Mouse (Mus musculus): ENCODE measurements around the gene Lce1c. TPM values are rescaled to one million over a fixed set of nuclear protein-coding genes. Genes with fewer than 3 reads are reported as not detected.

The Lce1c gene
- polyA plus RNA-seq, 1 experiment from 2014 or later, result not detected

DNA sequence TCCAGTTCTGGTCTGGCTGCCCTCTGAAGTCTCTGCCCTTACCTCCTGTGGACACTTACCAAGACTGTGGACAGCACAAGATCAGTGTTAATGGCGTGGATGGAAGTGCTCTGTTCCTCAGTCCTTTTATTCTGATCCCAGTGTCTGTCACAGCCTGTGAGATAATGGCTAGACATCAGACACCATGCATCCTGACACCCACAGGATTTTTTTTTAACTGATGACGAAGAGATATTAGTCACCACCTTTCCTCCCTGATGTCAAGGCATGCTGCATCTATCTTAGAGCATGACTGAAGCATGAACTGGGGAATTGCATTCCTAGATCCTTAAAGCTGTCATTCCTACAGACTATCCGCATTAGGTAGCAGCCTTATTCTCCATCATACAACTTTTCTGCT is 41.2 kb downstream of the Lce1c start, which contains the start of gene Lce1f:
Gene Lce1f, minus strand, starts transcription at position 101 of the 400 bp plus-strand sequence.
- no peak within 1 kb of the TSS for H3K27ac ChIP-seq (ENCODE audit: low read depth)
- no peak within 1 kb of the TSS for H3K9ac ChIP-seq (replicated peaks)
- H3K4me2 ChIP-seq (ENCODE audit: low read depth, low read length), result no peak within 1 kb of the TSS
- WGBS (ENCODE audit: insufficient replicate concordance), result 60% methylated on average over 3 of the region's 3 CpGs
- TF ChIP-seq EP300 (IDR thresholded peaks at IDR 0.05; ENCODE audit: low read depth), result no peak
- TF ChIP-seq CTCF (IDR thresholded peaks at IDR 0.05; ENCODE audit: low read depth), result no peak
- no peaks in the 10 kb centered on the region for H3K9me3 ChIP-seq (ENCODE audit: low read length)
- ATAC-seq (no peak), DNase-seq (no peak)
- H3K36me3 ChIP-seq (replicated peaks; ENCODE audit: insufficient read depth, low read length), result no peaks in the 10 kb centered on the region
- H3K4me3 ChIP-seq (ENCODE audit: low read depth, low read length), result no peak within 1 kb of the TSS
- no peaks in the 10 kb centered on the region for H3K27me3 ChIP-seq (ENCODE audit: insufficient read depth, low read length)
- no peaks in the 10 kb centered on the region for H3K4me1 ChIP-seq (ENCODE audit: insufficient read depth)

DNA sequence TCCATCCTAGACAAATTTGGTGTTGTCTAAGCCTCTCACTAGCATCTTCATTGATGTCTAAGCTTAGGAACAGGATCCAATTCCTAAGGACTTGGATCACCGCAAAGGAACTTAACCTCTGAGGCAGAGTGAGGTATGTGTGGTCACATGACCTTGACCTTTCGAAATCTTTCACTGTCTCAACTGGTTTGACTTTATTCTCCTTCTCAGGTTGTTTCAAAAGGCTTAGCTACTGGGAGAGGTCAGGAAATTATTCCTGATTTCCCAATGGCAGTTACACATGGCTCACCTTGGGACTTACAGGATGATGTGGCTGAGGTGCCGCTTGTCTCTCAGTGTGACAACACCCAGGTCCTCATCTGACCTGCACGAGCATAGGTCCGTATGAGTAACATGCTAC is 43.6 kb downstream of the Lce1c start:
- WGBS (ENCODE audit: insufficient replicate concordance), result 80% methylated on average over 5 of the region's 5 CpGs
- Histone ChIP-seq H3K36me3 (replicated peaks; ENCODE audit: insufficient read depth, low read length) (no peaks in the 10 kb centered on the region), H3K9ac (replicated peaks) (no peak overlapping the region), H3K4me2 (ENCODE audit: low read depth, low read length) (no peak overlapping the region), H3K4me1 (ENCODE audit: insufficient read depth) (no peaks in the 10 kb centered on the region), H3K4me3 (ENCODE audit: low read depth, low read length) (no peak overlapping the region), H3K27ac (ENCODE audit: low read depth) (no peak overlapping the region), H3K27me3 (ENCODE audit: insufficient read depth, low read length) (no peaks in the 10 kb centered on the region), H3K9me3 (ENCODE audit: low read length) (no peaks in the 10 kb centered on the region)
- ATAC-seq (no peak), DNase-seq (no peak)
- TF ChIP-seq EP300 (IDR thresholded peaks at IDR 0.05; ENCODE audit: low read depth), result no peak
- TF ChIP-seq CTCF (IDR thresholded peaks at IDR 0.05; ENCODE audit: low read depth), result no peak

Other genes with a start within 250 kb of the Lce1c start
- 4.1 and 4.5 TPM in 2 replicates for gene Gm9774, start 249.8 kb upstream of the Lce1c start, polyA plus RNA-seq (2015; fragmentation: Nextera tagmentation; extraction: Ambion mirVana)
- 0.18 TPM in 1 of 2 replicates, not detected in the other for gene Sprr2k, start 246.7 kb upstream of the Lce1c start, polyA plus RNA-seq (2015; fragmentation: Nextera tagmentation; extraction: Ambion mirVana)
- not detected in 2 replicates for gene Sprr1b, start 240.5 kb upstream of the Lce1c start, polyA plus RNA-seq (2015; fragmentation: Nextera tagmentation; extraction: Ambion mirVana)
- gene Sprr3, start 220.5 kb upstream of the Lce1c start, polyA plus RNA-seq (2015; fragmentation: Nextera tagmentation; extraction: Ambion mirVana), result not detected in 2 replicates
- 0.14 TPM in 1 of 2 replicates, not detected in the other for gene Sprr1a, start 193.4 kb upstream of the Lce1c start, polyA plus RNA-seq (2015; fragmentation: Nextera tagmentation; extraction: Ambion mirVana)
- gene Sprr4, start 178.8 kb upstream of the Lce1c start, polyA plus RNA-seq (2015; fragmentation: Nextera tagmentation; extraction: Ambion mirVana), result not detected in 2 replicates
- gene 2310046K23Rik, start 144.7 kb upstream of the Lce1c start, polyA plus RNA-seq (2015; fragmentation: Nextera tagmentation; extraction: Ambion mirVana), result not detected in 2 replicates
- not detected in 2 replicates for gene Ivl, start 105.5 kb upstream of the Lce1c start, polyA plus RNA-seq (2015; fragmentation: Nextera tagmentation; extraction: Ambion mirVana)
- 5.1 and 6.3 TPM in 2 replicates for gene Smcp, start 90.2 kb upstream of the Lce1c start, polyA plus RNA-seq (2015; fragmentation: Nextera tagmentation; extraction: Ambion mirVana)
- gene 2210017I01Rik, start 71.8 kb upstream of the Lce1c start, polyA plus RNA-seq (2015; fragmentation: Nextera tagmentation; extraction: Ambion mirVana), result not detected in 2 replicates
- not detected in 2 replicates for gene Lce6a, start 57.6 kb upstream of the Lce1c start, polyA plus RNA-seq (2015; fragmentation: Nextera tagmentation; extraction: Ambion mirVana)
- not detected in 2 replicates for gene Lce1a1, start 30.9 kb upstream of the Lce1c start, polyA plus RNA-seq (2015; fragmentation: Nextera tagmentation; extraction: Ambion mirVana)
- gene Lce1b, start 22.3 kb upstream of the Lce1c start, polyA plus RNA-seq (2015; fragmentation: Nextera tagmentation; extraction: Ambion mirVana), result not detected in 2 replicates
- not detected in 2 replicates for gene Lce1a2, start 8.9 kb upstream of the Lce1c start, polyA plus RNA-seq (2015; fragmentation: Nextera tagmentation; extraction: Ambion mirVana)
- gene Lce1d, start 8.0 kb downstream of the Lce1c start, polyA plus RNA-seq (2015; fragmentation: Nextera tagmentation; extraction: Ambion mirVana), result not detected in 2 replicates
- not detected in 2 replicates for gene Lce1e, start 29.8 kb downstream of the Lce1c start, polyA plus RNA-seq (2015; fragmentation: Nextera tagmentation; extraction: Ambion mirVana)
- gene Lce1f, start 41.1 kb downstream of the Lce1c start, polyA plus RNA-seq (2015; fragmentation: Nextera tagmentation; extraction: Ambion mirVana), result not detected in 2 replicates
- not detected in 2 replicates for gene Gm38119, start 59.8 kb downstream of the Lce1c start, polyA plus RNA-seq (2015; fragmentation: Nextera tagmentation; extraction: Ambion mirVana)
- gene Lce1g, start 73.1 kb downstream of the Lce1c start, polyA plus RNA-seq (2015; fragmentation: Nextera tagmentation; extraction: Ambion mirVana), result not detected in 2 replicates
- not detected in 2 replicates for gene Lce1h, start 85.8 kb downstream of the Lce1c start, polyA plus RNA-seq (2015; fragmentation: Nextera tagmentation; extraction: Ambion mirVana)
- not detected in 2 replicates for gene Lce1i, start 99.7 kb downstream of the Lce1c start, polyA plus RNA-seq (2015; fragmentation: Nextera tagmentation; extraction: Ambion mirVana)
- gene Lce1j, start 111.3 kb downstream of the Lce1c start, polyA plus RNA-seq (2015; fragmentation: Nextera tagmentation; extraction: Ambion mirVana), result not detected in 2 replicates
- not detected in 2 replicates for gene Lce1k, start 128.6 kb downstream of the Lce1c start, polyA plus RNA-seq (2015; fragmentation: Nextera tagmentation; extraction: Ambion mirVana)
- not detected in 2 replicates for gene Kprp, start 148.0 kb downstream of the Lce1c start, polyA plus RNA-seq (2015; fragmentation: Nextera tagmentation; extraction: Ambion mirVana)
- not detected in 2 replicates for gene Lce1l, start 172.0 kb downstream of the Lce1c start, polyA plus RNA-seq (2015; fragmentation: Nextera tagmentation; extraction: Ambion mirVana)
- gene 2310050C09Rik, start 191.0 kb downstream of the Lce1c start, polyA plus RNA-seq (2015; fragmentation: Nextera tagmentation; extraction: Ambion mirVana), result not detected in 2 replicates
- gene Lce3a, start 247.0 kb downstream of the Lce1c start, polyA plus RNA-seq (2015; fragmentation: Nextera tagmentation; extraction: Ambion mirVana), result not detected in 2 replicates

Measured in liver, postnatal 0 days (tissue).